Mouse (Mus musculus) skeletal muscle tissue, adult 2 months (tissue): Measurements from ENCODE around the gene Asic4.

Experiments
- DNase-seq: peaks from one replicate; pipeline ENCODE4 v3.0.0-alpha.2; 2012; ENCODE audit warnings: low read depth, low spot score

Asic4 gene

GRCm38 (mm10) chr1:75450314-75451005, at the start of gene Asic4:
TSS of gene Asic4 (plus strand) at chr1:75450436.
- no peak for DNase-seq

- peak; percentile 86 for DNase-seq
These were observed 49.6 kb upstream of the Asic4 start for GRCm38 (mm10) chr1:75400493-75401115.

DNA sequence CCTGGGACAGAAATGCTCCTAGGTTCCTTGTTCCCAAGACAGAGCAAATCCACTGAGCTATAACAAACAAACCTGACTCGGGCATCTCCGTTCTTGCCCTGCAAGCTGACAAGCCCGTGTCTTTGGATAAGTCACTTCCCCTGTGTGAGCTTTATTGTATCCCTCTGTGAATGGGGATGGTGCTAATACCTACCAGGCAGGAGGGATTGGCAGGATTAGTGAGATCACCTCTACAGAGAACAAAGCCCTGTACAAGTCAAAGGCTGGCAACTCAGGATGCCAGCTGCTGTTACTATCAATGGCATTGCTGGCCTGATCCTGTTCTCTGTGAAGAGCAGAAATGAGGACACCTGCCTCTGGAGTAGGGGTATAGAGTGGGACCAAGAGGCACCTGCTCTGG, 44.7 kb upstream of the Asic4 start:
- no peak for DNase-seq

DNA sequence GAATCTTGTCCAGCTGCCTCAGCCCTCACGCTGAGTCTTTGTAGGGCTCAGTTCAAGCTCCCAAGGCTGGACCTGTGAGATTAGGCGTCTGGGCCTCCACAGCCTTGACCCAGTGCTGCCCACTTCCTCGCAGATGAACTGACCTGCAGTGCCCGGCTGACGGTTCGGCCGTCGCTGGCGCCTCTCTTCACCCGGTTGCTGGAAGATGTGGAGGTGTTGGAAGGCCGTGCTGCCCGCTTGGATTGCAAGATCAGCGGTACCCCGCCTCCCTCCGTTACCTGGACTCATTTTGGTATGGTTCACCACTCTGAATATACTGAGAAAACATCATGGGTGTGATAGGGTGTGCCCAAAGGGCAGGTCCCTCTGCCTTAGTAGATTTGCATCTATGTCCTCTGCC, 44.1 kb upstream of the Asic4 start:
- no peak for DNase-seq

- peak; percentile 81 for DNase-seq
These were observed 43.2 kb upstream of the Asic4 start for GRCm38 (mm10) chr1:75407056-75407455.

GRCm38 (mm10) chr1:75408210-75408609, 42.0 kb upstream of the Asic4 start:
- no peak for DNase-seq

DNA sequence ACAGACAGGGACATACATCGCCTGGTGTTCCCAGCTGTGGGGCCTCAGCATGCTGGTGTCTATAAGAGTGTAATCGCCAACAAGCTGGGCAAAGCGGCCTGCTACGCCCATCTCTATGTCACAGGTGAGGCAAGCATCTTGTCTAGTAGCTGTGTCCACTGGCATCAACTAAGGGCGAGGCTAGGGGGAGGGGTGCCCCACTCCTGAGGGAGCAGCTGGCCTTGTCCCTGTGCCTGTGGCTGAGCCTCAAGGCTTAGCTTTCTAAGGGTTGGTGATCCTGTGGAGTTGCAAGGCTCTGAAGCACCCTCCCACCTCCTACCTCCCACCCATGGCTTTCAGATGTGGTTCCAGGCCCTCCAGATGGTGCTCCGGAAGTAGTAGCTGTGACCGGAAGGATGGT, 40.3 kb upstream of the Asic4 start:
- DNase-seq: no peak

GRCm38 (mm10) chr1:75412196-75412595, 38.0 kb upstream of the Asic4 start:
- DNase-seq: no peak

DNA sequence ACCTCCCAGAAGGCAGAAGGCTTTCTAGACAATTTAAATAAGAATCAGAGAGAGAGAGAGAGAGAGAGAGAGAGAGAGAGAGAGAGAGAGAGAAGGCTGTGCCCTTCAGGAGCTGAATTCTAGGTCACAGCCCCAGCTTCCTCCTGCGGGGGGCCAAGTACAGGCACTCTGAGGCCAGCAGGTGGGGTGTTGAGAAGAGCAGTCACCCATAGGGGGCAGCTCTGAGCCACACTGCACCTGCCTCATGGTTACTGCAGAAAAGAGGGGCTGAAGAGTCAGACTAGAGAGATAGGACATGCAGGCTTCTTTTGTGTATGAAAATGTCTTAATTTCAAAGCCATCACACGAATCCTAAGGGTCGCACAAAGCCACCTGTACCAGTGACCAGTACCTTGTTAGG, 36.5 kb upstream of the Asic4 start:
- peak; percentile 57 for DNase-seq

DNA sequence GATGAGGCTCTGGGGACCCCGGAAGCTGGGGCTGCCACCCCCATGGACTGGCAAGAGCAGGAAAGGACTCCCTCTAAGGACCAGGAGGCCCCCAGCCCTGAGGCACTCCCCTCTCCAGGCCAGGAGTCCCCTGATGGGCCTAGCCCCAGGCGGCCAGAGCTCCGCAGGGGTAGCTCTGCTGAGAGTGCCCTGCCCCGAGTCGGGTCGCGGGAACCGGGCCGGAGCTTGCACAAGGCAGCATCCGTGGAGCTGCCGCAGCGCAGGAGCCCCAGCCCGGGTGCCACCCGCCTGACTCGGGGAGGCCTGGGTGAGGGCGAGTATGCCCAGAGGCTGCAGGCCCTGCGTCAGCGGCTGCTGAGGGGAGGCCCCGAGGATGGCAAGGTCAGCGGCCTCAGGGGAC, 28.4 kb upstream of the Asic4 start:
- DNase-seq: no peak

GRCm38 (mm10) chr1:75422216-75422822, 27.9 kb upstream of the Asic4 start:
- DNase-seq: no peak

DNA sequence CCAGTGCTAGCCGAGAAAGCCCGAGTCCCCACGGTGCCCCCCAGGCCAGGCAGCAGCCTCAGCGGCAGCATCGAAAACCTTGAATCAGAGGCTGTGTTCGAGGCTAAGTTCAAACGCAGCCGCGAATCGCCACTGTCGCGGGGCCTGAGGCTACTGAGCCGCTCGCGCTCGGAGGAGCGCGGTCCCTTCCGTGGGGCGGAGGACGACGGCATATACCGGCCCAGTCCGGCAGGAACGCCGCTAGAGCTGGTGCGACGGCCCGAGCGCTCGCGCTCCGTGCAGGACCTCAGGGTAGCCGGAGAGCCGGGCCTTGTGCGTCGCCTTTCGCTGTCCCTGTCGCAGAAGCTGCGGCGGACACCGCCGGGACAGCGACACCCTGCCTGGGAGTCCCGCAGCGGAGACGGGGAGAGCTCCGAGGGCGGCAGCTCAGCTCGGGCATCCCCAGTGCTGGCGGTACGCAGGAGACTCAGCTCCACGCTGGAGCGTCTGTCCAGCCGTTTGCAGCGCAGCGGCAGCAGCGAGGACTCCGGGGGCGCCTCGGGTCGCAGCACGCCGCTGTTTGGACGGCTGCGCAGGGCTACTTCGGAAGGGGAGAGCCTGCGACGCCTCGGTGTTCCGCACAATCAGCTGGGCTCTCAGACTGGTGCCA, 27.3 kb upstream of the Asic4 start:
- no peak for DNase-seq

DNA sequence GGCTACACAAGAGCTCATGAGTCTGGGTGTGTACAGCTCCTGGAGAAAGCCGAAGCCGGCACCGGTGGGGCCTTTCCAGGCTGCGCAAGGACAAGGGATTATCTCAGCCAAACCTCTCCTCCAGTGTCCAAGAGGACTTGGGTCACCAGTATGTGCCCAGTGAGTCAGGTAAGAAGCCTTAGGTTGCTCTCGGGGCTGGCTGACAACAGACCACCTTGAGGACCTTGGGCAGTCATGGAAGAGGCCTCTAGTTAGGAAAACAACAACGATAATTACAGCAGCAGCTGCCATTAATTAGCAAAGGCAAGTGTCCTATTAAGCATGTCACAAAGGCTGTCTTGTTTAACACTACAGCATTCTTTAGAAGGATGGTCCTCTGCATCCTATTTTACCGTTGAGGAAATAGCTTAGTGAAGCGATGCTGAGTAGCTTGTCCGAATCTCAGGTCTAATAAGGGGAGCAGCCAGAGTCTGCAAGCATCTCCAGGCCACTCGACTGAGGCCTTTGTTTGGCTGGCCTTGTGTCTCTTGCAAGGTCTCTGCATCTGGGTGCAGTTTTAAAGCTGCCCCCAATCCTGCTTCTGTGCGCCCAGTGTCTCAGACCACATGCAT, 26.4 kb upstream of the Asic4 start:
- no peak for DNase-seq

- no peak for DNase-seq
These were observed 24.3 kb upstream of the Asic4 start for GRCm38 (mm10) chr1:75425796-75426471.

DNA sequence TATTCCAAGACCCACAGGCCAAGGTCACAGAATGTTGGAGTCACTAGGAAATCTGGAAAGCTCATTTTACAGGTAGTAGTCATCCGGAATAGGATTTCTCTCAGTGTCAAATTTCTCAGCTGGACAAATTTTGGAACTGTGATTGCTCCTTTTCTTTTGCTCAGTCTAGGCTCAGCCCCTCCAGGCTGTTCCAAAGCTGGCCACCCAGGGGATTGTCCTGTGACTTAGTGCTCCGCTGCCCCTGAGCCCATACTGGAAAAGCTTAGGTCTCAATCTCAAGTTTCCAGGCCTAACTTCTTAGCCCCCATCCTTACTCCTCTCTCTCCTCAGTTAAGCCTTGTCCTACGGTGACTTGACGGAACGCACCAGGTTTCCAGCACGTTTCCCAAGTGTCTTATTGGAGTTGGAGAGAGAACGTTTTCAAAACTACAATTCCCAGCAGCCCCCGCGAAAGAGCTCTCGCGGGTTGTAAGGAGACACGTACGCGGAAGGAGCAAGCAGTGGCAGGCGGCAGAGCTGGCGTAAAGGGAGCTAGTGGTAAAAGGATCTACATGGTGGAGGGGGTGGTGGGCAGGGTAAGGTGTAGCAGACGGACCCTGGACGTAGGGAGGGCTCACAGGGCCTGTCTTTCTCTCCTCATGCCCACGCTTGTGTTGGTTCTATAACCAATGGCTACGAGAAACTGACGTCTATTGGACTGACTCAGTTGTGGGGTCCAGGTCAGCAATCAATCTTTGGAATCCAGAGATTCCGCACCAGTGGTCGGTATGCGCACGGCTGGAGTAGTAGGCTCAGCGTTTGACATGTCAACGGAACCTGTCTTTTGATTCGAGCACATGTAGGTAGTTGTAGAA, 14.5 kb upstream of the Asic4 start, which contains the start of gene Gmppa:
Gene Gmppa (plus strand): TSS at position 456 of the 854 bp plus-strand sequence.
- DNase-seq: peak; percentile 79

DNA sequence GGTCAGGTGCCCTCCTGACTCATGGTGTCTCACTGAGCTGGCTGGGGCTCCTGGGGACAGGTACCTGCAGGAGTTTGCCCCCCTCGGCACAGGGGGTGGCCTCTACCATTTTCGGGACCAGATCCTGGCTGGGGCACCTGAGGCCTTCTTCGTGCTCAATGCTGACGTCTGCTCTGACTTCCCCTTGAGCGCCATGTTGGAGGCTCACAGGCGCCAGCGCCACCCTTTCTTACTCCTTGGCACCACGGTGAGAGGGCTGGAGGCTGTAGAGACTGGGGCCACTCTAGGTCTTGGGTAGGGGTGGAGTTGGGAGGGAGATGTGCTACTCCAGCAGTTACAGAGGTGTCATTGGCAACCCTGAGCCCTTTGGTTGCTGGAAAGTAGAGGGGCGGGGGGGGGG, 11.5 kb upstream of the Asic4 start:
- DNase-seq: no peak

GRCm38 (mm10) chr1:75440661-75441060, 9.6 kb upstream of the Asic4 start:
- DNase-seq: no peak

DNA sequence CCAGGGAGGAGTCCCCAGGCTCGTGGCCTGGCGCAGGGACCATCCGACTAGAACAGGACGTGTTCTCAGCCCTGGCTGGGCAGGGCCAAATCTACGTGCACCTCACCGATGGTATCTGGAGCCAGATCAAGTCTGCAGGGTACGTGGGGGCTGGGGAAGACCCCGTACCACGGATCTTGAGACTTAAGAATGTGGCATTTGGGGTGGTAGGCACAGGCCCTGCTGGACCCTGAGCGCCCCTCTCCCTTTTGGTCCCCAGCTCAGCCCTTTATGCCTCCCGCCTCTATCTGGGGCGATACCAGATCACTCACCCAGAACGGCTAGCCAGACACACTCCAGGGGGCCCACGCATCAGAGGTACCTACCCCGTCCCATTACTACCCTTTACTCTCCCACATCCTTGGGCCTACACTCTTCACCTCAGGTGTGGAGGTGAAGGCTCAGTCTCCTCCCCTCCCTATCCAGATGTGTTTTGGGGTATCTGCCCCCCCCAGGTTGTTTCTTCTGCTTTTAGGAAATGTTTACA, 8.7 kb upstream of the Asic4 start:
- DNase-seq: no peak

GRCm38 (mm10) chr1:75442171-75442570, 8.1 kb upstream of the Asic4 start:
- DNase-seq: no peak

DNA sequence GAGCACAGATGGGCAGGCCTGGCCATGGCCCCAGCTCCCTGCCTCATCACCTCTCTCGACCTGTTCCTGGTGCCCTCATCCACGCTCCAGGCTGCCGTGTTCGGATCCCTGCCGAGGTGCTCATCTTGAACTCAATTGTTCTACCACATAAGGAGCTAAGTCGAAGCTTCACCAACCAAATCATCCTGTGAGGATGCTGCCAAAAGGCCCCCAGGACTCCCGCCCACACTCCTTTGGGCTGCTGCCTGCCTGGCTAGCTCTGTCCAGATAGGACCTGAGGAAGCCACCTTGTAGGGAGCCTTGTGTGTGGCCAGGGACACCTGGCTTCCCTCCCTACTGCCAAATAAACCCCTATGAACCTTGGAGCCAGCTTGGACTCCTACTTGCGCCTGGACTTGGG, 7.4 kb upstream of the Asic4 start:
- DNase-seq: no peak
